Mouse (Mus musculus) lung, embryonic 15.5 days (tissue): ENCODE results near the gene Pak2. TPM values are rescaled to one million over a fixed set of nuclear protein-coding genes. Genes with fewer than 3 reads are reported as not detected.

ENCODE experiments used
- ATAC-seq: fragments of 200-750 bp; cut with Nextera tagmentation; 2 replicates; pipeline ENCODE4 v1.8.0; 2017; ENCODE audit warnings: moderate number of reproducible peaks, borderline replicate concordance; ENCODE audit not compliant: low FRiP score, low TSS enrichment; ENCODE audit errors: extremely low read depth
- H3K27ac ChIP-seq: fragments of 300-500 bp; sonication (generic); 2 replicates; pipeline ENCODE4 v1.5.1; 2015; ENCODE audit warnings: moderate library complexity, mild to moderate bottlenecking, inconsistent platforms
- H3K27me3 ChIP-seq: fragments of 300-500 bp; sonication (generic); 2 replicates; pipeline ENCODE4 v1.6.1; 2015; ENCODE audit warnings: inconsistent platforms
- H3K36me3 ChIP-seq: fragments of 300-500 bp; sonication (generic); 2 replicates; pipeline ENCODE4 v1.6.1; 2015; ENCODE audit warnings: inconsistent platforms
- H3K4me1 ChIP-seq: fragments of 300-500 bp; sonication (generic); 2 replicates; pipeline ENCODE4 v1.6.1; 2015; ENCODE audit warnings: inconsistent platforms
- H3K4me2 ChIP-seq: fragments of 300-500 bp; sonication (generic); 2 replicates; pipeline ENCODE4 v1.6.1; 2015; ENCODE audit warnings: inconsistent platforms, mild to moderate bottlenecking, moderate library complexity
- H3K4me3 ChIP-seq: fragments of 300-500 bp; sonication (generic); 2 replicates; pipeline ENCODE4 v1.5.1; 2015; ENCODE audit warnings: mild to moderate bottlenecking, inconsistent platforms
- H3K9ac ChIP-seq: fragments of 300-500 bp; sonication (generic); 2 replicates; pipeline ENCODE4 v1.6.1; 2015; ENCODE audit warnings: inconsistent platforms
- H3K9me3 ChIP-seq: fragments of 300-500 bp; sonication (generic); 2 replicates; pipeline ENCODE4 v1.6.1; 2016; ENCODE audit warnings: inconsistent platforms
- WGBS: fragments of 180-500 bp; shearing (Covaris S2); methylation state at CpG from one replicate; pipeline ENCODE4 v1.1.7; 2015; 5-methylcytosine and 5-hydroxymethylcytosine counted together
- microRNA-seq: library from miRNA; unstranded; fragments of <30 nt; microRNA quantifications from one replicate; pipeline ENCODE4, GENCODE M21; 2016
- polyA plus RNA-seq: library from polyadenylated mRNA; unstranded; fragments of >200 nt; fragmentation: Nextera tagmentation; extraction: Ambion mirVana; gene quantifications from 2 replicates; pipeline ENCODE4 v1.2.1, GENCODE M21; 2015

The Pak2 gene
- polyA plus RNA-seq, 1 experiment from 2014 or later: 35.7 TPM

GRCm38 (mm10) chr16:31979501-31979900 is 99.6 kb downstream of the Pak2 start:
- H3K9ac ChIP-seq: no peak overlapping the region
- no peak overlapping the region for H3K27ac ChIP-seq
- no peak for ATAC-seq
- no peaks in the 10 kb centered on the region for H3K27me3 ChIP-seq
- WGBS: 85% methylated on average over 3 of the region's 3 CpGs
- H3K4me2 ChIP-seq: no peak overlapping the region
- no peak overlapping the region for H3K4me3 ChIP-seq
- peaks cover 47% of the 10 kb centered on the region for H3K36me3 ChIP-seq
- H3K9me3 ChIP-seq: no peaks in the 10 kb centered on the region
- no peaks in the 10 kb centered on the region for H3K4me1 ChIP-seq

- H3K9me3 ChIP-seq: no peaks in the 10 kb centered on the region
- WGBS: 85% methylated on average over 4 of the region's 4 CpGs
- H3K4me1 ChIP-seq: no peaks in the 10 kb centered on the region
- H3K9ac ChIP-seq: no peak overlapping the region
- no peak for ATAC-seq
- no peak overlapping the region for H3K4me3 ChIP-seq
- no peaks in the 10 kb centered on the region for H3K27me3 ChIP-seq
- H3K4me2 ChIP-seq: no peak overlapping the region
- H3K27ac ChIP-seq: no peak overlapping the region
- peaks cover 47% of the 10 kb centered on the region for H3K36me3 ChIP-seq
Measured at GRCm38 (mm10) chr16:31975258-31975657, 103.9 kb downstream of the Pak2 start.

Small RNA genes lying within 50 kb of the gene (microRNA-seq; reads per million reads assigned to microRNA genes)
- gene Gm26269: not detected

Other genes with a start within 250 kb of the Pak2 start
- 0.11 TPM in 1 of 2 replicates, not detected in the other for gene Meltf, start 200.5 kb downstream of the Pak2 start, polyA plus RNA-seq
- 0.40 and 0.71 TPM in 2 replicates for gene Pigz, start 145.5 kb downstream of the Pak2 start, polyA plus RNA-seq
- 75.7 and 77.3 TPM in 2 replicates for gene 0610012G03Rik, start 130.8 kb downstream of the Pak2 start, polyA plus RNA-seq
- gene Ncbp2, start 130.8 kb downstream of the Pak2 start, polyA plus RNA-seq: 114 TPM in 2 replicates
- 12.2 and 13.5 TPM in 2 replicates for gene Senp5, start 76.1 kb downstream of the Pak2 start, polyA plus RNA-seq
- gene Pigx, start 20.4 kb upstream of the Pak2 start, polyA plus RNA-seq: 88.9 and 95.6 TPM in 2 replicates
- gene Cep19, start 20.5 kb upstream of the Pak2 start, polyA plus RNA-seq: 29.8 and 30.3 TPM in 2 replicates
- 39.6 and 45.8 TPM in 2 replicates for gene Nrros, start 86.3 kb upstream of the Pak2 start, polyA plus RNA-seq
- gene Bex6, start 100.5 kb upstream of the Pak2 start, polyA plus RNA-seq: 0.20 and 0.36 TPM in 2 replicates
- gene Fbxo45, start 167.8 kb upstream of the Pak2 start, polyA plus RNA-seq: 16.6 and 17.2 TPM in 2 replicates
- 19.5 TPM in 2 replicates for gene Wdr53, start 167.9 kb upstream of the Pak2 start, polyA plus RNA-seq
- 0.11 TPM in 1 of 2 replicates, not detected in the other for gene Smco1, start 192.1 kb upstream of the Pak2 start, polyA plus RNA-seq
- gene Rnf168, start 198.1 kb upstream of the Pak2 start, polyA plus RNA-seq: 35.8 and 36.7 TPM in 2 replicates